Mouse (Mus musculus) liver, embryonic 14.5 days (tissue): ENCODE results near the gene Aldh1l1.

ENCODE experiments used
- CTCF ChIP-seq: IDR thresholded peaks from 2 replicates; pipeline ENCODE4 v1.5.1; 2016; ENCODE audit warnings: antibody characterized with exemption, low read depth, control low read depth
- EP300 ChIP-seq: IDR thresholded peaks from 2 replicates; pipeline ENCODE4 v1.6.1; 2016; ENCODE audit warnings: antibody characterized with exemption, low read depth

DNA sequence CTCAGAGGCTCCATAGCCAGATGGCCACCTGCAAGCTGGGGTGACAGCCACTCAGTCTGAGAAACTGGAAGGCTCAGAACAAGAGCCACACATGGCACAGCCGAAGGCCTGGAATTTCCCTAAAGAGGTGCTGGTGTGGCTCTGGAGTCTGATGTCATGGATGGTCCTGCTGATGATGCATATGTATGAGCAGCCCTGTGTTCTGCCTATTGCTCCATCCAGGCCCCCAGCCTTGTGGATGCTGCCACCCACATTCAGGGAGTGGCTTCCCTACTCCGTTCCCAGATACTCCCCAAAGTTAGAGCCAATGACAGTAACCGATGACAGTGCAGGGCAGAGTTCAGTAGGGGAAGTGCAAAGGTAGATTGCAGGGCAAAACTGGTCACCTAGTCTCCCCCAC, 91.9 kb downstream of the Aldh1l1 start:
- TF ChIP-seq CTCF, result no peak
- no peak for TF ChIP-seq EP300
